Mouse (Mus musculus): ENCODE results near the gene Aldh1l2.

The Aldh1l2 gene

GRCm38 (mm10) chr10:83475226-83475625 lies 58.7 kb downstream of the Aldh1l2 start:
- in situ Hi-C loops (cut with MboI, MseI) = no loop called here

- in situ Hi-C loops (cut with MboI, MseI) = no loop called here
These were observed 76.4 kb downstream of the Aldh1l2 start for GRCm38 (mm10) chr10:83457531-83457930.

GRCm38 (mm10) chr10:83448582-83448981 lies 85.4 kb downstream of the Aldh1l2 start:
- in situ Hi-C loops (cut with MboI, MseI) = no loop called here

All from T-helper 2 cell (primary cell).